Mouse (Mus musculus): Measurements from ENCODE around the gene Hist1h4b.
"Not testable (repeated sequence)": the region's sequence is repeated elsewhere in the genome, so short reads cannot be mapped to it uniquely, and the experiment has no call there.

Gene Hist1h4b

DNA sequence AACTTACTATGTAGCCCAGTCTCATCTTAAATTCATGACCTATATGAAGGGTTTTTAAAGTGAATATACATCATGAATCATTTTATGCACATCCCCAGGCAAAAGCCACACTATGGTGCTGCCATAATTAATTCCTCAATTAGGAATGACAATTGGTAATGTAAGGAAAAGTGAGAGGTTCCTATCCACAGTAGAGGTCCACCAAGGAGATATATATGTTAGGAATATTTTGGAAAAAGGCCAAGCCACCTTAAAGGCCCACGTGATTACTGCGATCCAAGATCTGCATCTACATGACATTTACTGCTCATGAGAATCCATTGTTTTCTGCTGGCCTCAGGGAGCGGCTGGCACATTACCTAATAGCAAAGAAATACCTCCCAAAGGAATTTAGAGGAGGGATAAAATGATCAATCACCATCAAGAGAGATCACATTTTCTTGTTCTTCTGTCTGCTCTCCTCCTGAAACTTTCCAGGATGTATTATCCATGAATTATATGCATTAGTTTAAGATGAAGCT, 2.5 kb downstream of the Hist1h4b start:
- DNase-seq = no peak

DNA sequence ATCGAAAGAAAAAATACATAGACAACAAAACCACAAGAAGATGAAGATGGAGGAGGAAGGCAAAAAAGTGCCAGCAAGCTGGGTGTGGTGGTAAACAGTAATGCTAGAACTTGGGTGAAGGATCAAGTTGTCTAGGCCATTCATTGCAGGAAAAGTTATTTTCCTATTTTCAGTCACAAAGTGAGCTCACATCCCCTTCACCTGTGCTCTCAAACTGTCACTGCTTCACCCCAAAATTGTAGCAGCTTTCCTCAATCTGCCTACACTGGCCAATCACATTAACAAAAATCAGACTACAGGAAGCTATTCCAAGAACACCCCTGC, 3.1 kb downstream of the Hist1h4b start:
- DNase-seq = peak; percentile 15

DNA sequence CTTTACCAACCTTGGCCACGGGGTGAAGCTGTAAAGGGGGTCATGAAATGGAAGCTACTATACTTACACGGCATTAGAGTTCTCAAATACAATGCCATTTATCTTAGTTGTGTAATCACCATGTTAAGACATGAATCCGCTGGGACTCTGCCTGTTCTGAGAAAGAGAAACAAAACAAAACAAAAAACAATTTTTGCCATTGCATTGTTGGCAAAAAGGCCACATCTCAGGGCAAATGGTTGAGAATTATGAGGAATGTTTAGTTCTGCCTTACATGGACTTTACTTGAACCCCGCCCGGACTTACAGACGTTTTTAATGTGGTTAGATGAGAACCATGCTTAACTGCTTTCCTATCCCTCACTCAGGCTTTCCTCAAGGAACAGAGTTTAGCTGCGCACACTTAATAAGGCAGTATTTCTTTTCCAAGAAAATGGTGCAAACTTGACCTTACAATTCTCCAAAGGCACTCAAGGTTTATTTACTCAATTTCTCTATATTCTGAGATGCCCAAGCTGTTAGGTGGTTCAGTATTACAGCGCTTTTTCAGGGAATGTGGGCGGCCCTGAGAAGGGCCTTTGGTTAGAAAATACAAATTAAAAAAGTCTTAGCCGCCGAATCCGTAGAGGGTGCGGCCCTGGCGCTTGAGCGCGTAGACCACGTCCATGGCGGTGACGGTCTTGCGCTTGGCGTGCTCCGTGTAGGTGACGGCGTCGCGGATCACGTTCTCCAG, 3.6 kb downstream of the Hist1h4b start:
- DNase-seq = no peak

DNA sequence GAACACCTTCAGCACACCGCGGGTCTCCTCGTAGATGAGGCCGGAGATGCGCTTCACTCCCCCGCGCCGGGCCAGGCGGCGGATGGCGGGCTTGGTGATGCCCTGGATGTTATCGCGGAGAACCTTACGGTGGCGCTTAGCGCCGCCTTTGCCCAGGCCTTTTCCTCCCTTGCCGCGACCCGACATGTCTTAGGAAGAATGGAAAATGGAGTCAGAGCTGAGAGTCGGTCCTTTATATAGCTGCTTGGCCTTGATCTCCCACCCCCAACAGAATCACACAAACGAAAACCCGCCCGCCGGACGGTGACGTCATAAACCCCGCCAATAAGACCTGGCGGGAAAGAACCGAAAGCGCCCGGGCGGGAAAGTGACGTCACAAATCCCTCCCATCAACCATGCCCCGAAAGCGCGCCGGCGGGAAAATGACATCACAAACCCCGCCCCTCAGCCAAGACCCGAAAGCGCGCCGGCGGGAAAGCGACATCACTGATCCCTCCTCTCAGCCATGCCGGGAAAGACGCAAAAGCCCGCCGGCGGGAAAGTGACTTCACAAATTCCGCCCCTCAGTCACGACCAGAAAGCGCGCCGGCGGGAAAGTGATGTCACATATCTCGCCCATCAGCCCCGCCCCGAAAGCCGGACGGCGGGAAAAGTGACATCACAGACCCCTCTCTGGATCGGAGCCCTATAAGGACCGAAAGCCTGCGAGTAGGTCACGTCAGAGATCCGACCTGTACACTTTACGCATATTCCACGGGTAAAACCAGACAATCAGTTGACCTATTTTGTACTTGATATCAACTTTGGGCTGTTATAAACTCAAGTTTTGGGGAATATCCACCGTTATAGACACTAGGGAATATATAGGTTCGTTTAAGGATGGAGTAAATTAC, 4.4 kb downstream of the Hist1h4b start, which contains the start of gene Hist1h4a:
TSS of gene Hist1h4a (minus strand) at position 259 of the 893 bp plus-strand sequence.
- DNase-seq = peak; percentile 99

DNA sequence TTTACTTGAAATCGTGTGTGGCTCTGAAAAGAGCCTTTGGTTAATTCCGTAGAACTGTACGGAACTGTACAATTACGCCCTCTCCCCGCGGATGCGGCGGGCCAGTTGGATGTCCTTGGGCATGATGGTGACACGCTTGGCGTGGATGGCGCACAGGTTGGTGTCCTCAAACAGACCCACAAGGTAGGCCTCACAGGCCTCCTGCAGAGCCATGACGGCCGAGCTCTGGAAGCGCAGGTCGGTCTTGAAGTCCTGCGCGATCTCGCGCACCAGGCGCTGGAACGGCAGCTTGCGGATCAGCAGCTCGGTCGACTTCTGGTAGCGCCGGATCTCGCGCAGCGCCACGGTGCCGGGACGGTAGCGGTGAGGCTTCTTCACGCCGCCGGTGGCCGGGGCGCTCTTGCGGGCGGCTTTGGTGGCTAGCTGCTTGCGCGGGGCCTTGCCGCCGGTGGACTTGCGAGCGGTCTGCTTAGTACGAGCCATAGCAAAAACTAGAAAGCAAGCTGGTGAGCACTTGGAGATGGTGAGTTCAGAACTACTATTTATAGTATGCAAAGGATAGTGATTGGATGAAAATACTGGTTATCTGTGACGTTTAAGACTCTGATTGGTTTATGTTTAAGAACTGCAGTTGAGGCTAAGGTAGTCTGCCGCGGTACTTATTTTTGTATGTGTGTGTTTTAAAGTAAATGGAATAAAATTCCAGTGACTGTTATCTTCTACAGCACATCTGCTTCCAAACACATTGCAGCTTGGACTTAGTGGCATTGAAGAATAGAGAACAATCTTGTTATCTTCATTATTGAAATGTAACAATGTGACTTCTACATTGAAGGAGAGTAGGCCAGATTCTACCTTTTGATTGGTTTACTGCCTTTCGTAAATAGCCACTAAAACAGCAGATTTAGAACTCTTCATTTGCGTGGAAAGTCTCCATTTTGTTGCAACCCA, 5.3 kb downstream of the Hist1h4b start, which contains the start of gene Hist1h3a:
TSS of gene Hist1h3a (minus strand) at position 516 of the 951 bp plus-strand sequence.
- DNase-seq = peak; percentile 80

DNA sequence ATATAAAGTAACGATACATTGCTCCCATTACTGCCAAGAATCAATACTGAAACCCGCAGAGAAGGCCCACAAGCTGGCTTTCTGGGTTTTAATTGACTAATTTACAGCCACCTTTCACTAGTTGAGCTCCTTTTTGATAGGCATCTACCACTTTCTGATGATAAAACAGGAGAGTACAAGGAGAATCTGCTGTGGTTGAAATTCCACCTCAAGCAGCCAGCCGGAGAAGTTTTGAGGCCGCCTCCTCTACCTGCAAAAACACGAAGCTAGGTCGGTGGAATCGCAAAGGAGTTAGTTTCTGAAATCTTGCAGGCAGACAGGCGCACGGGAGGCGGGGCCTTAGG, 6.4 kb downstream of the Hist1h4b start:
- no peak for DNase-seq

DNA sequence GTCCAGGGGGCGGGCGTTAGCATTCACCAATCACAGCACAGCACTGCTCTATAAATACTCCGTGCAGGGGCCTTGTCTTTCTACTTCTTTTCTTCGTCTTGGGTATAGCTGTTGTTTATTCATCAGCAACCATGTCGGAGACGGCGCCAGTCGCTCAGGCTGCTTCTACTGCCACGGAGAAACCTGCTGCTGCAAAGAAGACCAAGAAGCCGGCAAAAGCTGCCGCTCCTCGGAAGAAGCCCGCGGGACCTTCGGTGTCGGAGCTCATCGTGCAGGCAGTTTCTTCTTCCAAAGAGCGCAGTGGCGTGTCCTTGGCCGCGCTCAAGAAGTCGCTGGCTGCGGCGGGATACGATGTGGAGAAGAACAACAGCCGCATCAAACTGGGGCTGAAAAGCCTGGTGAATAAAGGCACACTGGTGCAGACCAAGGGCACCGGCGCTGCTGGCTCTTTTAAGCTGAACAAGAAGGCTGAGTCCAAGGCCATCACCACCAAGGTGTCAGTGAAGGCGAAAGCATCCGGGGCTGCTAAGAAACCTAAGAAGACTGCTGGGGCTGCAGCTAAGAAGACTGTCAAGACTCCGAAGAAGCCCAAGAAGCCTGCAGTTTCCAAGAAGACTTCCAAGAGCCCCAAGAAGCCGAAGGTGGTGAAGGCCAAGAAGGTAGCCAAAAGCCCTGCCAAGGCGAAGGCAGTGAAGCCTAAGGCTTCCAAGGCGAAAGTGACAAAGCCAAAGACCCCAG, 6.9 kb downstream of the Hist1h4b start, which contains the start of gene Hist1h1a:
TSS of gene Hist1h1a (plus strand) at position 81 of the 738 bp plus-strand sequence.
- peak; percentile 79 for DNase-seq

DNA sequence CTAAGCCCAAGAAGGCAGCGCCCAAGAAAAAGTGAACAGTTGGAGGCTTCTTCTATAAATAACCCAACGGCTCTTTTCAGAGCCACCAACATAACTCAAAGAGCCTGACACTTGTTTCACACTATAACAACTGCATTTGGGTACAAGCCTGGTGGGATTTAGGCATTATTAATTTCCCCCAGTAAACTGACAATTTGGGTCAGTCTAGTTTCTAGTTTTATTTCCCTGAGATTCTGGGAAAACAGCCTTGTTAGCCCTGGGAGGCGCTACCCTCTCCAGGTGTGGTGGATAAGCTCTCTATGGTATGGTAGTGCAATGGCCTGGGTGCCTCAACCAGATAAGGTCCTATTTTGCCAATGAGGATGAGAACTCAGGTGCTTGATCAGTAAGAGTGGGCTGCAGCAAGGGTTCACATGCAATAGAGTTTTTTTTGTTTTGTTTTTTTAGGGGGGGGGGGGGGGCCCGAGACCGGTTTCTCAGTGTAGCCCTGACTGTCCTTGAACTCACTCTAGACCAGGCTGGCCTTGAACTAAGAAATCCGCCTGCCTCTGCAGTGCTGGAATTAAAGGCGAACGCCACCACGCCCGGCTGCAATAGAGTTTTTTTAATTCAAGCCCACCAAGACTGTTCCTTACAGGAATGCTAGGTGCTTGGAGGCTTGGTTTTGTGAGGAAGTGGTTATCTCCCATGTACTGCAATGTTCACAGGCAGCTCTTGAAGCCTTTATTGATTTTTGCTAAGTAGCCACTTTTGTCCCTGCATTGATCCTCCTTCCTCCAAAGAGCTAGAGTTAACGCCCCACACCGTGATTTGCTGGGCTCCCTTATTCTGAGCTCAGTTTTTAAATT, 7.7 kb downstream of the Hist1h4b start:
- no peak for DNase-seq

DNA sequence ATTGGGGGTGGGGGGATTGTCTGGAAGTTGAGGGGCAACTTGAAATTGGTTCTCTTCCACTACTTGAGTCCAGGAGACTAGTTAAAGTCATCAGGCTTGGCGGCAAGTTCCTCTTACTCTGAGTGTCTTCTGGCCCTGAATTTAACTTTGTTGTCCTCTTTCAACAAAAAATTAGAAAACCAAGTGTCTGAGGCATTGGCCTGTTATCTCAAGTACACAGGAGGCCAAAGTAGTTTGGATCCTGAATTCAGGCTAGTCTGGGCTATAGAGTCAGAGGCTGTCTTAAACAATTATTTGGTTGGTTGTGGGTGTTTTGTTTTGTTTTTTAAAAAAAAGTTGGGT, 8.3 kb downstream of the Hist1h4b start:
- no peak for DNase-seq

DNA sequence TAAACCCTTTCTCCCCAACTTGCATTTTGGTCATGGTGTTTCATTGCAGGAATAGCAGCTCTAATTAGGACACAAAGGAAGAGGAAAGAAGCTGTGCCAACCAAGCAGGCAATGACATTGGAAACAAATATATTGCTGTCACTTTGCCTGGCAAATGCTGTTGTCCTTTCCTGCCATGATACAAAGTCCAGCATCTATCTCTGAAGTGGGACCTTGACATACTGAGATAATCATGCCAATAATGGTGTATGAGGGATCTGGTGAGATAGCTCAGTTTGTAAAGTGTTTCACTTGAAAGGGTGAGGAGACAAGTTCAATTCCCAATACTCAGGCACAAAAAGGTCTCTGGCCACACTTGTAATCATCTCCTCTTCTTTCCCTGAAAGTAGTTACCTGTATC, 10.0 kb downstream of the Hist1h4b start:
- no peak for DNase-seq

DNA sequence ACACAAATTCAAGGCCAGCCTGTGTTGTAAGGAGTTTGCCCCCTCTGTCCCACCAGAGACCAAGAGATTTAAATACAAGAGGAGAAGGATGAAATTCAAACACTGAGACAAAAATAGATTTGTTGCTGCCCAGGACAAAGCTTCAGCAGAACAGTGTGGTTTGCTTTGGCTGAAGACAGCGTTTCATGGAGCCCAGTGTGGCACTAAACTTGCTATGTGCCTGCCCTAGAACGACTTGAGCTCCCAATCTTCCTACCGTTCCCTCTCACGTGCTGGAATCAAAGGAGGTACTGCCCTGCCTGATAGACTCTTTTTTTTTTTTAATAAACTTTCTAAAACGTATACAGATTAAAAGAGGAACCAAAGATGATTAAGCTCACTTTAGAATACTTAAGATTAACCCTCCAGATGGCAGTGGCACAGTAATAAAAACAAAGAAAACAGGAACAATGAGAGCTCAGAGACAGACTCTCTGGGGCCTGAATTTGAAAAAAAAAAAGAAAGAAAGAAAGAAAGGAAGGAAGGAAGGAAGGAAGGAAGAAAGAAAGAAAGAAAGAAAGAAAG, 12.1 kb downstream of the Hist1h4b start:
- no peak for DNase-seq

DNA sequence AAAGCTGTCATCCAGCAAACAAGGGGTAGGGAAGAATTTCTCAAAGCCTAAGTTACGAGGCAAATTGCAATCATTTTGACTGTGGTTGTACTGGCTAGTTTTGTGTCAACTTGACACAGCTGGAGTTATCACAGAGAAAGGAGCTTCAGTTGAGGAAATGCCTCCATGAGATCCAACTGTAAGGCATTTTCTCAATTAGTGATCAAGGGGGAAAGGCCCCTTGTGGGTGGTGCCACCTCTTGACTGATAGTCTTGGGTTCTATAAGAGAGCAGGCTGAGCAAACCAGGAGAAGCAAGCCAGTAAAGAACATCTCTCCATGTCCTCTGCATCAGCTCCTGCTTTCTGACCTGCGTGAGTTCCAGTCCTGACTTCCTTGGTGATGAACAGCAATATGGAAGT, 12.8 kb downstream of the Hist1h4b start, which contains the start of gene Trim38:
TSS of gene Trim38 (plus strand) at position 301 of the 400 bp plus-strand sequence.
- DNase-seq = not testable (repeated sequence)

DNA sequence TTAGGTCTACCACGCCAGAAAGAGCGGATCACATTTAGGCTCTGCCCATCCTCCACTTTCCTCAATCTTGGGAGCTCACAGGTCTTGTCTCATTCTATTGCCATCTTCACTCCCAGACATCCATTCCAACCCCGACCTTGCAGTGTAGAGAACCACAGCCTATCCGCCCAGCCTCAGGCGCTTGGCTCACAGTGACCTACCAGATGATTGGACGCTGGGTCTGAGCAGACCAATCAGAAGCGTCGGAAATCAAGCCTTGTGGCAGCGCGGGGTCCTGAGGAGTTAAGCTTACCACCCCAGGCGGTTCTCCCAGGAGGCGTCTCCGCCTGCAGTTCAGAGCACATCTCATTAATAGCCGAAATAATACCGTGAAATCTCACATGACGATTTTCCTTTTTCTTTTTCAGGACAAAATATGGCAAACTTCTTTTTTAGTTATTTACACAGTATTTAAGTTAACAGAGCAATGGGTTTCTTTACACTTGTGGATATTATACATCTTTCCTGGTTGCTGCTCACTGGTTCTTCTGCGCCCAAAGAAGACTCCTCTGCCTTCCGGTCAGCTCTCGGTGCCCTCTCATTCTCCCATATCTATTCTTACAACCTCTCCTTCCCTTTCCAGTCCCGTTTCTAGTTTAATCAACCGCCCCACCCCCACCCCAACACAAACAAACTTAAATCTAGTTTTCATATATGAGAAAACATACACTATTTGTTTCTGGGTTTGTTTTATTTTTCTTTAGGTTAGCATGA, 15.9 kb downstream of the Hist1h4b start:
- DNase-seq = no peak

DNA sequence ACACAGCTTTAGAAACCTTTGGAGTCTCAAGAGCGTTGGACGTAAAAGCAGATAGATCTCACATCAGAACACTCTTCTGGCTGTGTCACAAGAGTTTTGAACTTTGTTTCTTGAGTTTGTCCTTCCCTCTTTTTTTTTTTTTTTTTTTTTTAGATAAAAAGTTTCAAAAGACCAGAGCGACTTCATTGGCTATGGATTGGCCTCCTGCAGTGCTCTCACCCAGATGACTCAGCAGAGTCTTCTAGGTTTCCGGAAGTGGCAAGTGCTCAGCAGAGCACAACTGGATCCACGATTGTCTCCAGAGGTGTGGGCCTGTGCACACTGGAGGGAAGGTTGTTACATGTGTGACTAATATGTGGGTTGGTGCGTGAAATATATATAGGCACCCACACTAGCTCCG, 21.5 kb downstream of the Hist1h4b start:
- no peak for DNase-seq

DNA sequence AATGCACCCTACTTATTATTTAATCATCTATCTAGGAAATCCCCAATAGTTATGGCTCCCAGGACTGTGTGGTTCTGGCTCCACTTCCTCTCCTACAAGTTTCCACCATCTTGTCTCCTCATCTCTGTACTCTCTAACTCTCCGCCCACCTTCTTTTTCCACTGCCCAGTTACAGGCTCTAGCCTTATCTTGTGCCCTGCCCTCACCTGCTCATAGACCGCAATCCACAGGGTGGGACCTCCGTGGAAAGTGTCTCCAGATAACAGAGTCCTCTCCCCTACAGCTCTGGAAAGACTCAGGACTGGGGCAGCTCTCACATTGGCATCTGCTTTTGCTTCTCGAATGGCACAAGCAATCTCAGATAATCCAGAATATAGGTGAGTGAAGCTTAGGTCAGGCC, 22.2 kb downstream of the Hist1h4b start:
- no peak for DNase-seq

DNA sequence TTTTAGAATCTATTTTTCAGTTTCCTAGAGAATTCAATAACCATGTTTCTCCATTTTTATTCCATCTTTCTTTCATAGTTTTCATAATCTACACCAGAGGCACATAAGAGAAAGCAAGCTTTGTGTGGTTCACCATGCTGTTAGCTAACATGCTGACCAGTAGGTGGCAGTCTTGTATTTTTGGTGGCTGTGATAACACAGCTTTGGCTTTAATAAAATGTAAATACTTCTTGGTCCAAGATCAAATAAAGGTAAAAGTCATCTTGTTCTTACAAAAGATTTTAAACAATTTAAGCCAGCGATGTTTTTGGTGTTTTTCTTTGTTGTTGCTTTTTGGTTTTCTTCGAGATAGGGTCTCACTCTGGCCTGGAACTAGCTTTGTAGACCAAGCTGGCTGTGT, 35.7 kb downstream of the Hist1h4b start:
- peak; percentile 8 for DNase-seq

DNA sequence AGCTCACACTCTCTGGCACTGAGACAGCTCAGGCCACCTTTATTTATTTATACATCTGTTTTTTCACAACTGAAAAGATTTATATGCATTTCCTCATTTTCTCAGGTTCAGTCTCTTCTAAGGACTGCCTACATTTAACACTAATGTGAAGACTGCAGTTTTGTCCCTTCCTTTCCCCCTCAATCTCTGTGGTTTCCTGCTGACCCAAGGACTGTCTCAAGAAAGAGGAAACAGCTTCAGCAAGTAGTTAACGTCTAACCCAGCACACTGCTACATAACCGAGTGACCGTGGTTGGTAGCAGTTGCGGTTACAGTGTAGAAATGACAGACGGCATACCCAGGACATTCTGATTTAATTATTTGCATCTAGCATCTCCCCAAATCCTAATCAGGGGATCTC, 42.6 kb downstream of the Hist1h4b start:
- DNase-seq = no peak

DNA sequence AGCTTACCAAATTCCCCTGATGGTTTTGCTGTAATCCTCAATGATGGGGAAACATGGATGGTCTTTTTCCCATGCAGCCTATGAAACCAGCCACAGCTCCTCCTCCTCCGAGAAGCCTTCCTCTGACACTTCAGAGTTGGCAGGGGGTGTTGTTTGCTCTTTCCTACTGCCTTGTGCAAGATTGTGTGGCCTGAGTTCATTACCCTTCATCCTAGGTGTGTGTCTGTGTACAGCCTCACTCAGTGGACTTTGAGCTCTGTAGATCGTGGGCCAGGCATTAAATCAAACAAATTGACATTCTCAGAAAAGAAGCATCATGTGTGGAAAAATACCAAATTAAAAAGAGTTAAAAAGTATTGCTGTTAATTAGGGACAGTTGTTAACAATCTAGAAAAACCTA, 47.7 kb downstream of the Hist1h4b start:
- no peak for DNase-seq

DNA sequence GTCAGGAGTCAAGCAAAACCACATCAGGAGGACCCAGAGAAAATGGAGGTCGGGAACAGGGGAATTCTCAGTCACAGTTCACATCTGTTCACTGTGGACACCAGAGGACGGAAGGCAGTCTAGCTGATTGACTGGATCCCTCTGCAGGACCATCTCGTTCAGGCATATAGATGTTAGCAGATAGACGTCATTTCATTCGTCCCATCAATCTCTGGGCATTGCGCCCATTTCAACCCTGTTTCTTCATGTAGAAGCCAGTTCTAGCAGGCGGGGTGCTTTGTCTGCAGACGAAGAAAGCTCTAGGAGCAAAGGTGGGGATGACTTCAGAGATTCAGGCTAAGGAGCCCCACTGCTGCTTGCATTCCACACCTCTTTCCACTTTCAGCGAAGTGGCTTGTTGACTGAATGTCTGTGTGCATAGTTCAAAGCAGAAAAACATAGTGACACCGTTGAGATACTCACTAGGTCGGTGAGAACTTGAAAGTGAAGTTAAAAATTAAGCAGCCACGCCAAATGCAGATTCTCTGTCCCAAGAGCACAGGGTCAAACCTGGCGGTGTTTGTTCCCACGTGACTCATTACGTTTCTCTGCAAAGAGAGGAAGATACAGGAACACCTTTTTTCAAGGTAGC, 49.7 kb downstream of the Hist1h4b start, which contains the start of gene Slc17a2:
TSS of gene Slc17a2 (plus strand) at position 572 of the 631 bp plus-strand sequence.
- DNase-seq = no peak

Measured in cerebellum, adult 11-12 months (tissue).